Mouse (Mus musculus) kidney, postnatal 0 days (tissue): ENCODE measurements around the gene Skp1a. TPM values are rescaled to one million over a fixed set of nuclear protein-coding genes. Genes with fewer than 3 reads are reported as not detected.
A peak's percentile ranks its signal among the peaks of the same experiment; 100 is the strongest.

Experiments used
- ATAC-seq: fragments of 200-750 bp; cut with Nextera tagmentation; replicated peaks from 2 replicates; pipeline ENCODE4 v1.8.0; 2017; ENCODE audit warnings: low read depth, moderate number of reproducible peaks, moderate TSS enrichment, moderate library complexity; ENCODE audit not compliant: low FRiP score
- DNase-seq: peaks from one replicate; pipeline ENCODE4 v3.0.0-alpha.2; 2016; ENCODE audit warnings: low spot score
- H3K27ac ChIP-seq: fragments of 300-500 bp; sonication (generic); 2 replicates; pipeline ENCODE4 v1.5.1; 2014; ENCODE audit warnings: mild to moderate bottlenecking
- H3K27me3 ChIP-seq: fragments of 300-500 bp; sonication (generic); 2 replicates; pipeline ENCODE4 v1.6.1; 2014; ENCODE audit warnings: low read length, mixed read lengths; ENCODE audit not compliant: insufficient read depth
- H3K36me3 ChIP-seq: fragments of 300-500 bp; sonication (generic); 2 replicates; pipeline ENCODE4 v1.6.1; 2014; ENCODE audit warnings: low read length, mixed read lengths; ENCODE audit not compliant: insufficient read depth
- H3K4me1 ChIP-seq: fragments of 300-500 bp; sonication (generic); replicated peaks from 2 replicates; pipeline ENCODE4 v1.6.1; 2014; ENCODE audit warnings: antibody characterized with exemption, low read length, mixed read lengths; ENCODE audit not compliant: insufficient read depth
- H3K4me2 ChIP-seq: fragments of 300-500 bp; sonication (generic); 2 replicates; pipeline ENCODE4 v1.6.1; 2014; ENCODE audit warnings: mild to moderate bottlenecking, low read length, moderate library complexity, mixed read lengths
- H3K4me3 ChIP-seq: fragments of 300-500 bp; sonication (generic); replicated peaks from 2 replicates; pipeline ENCODE4 v1.5.1; 2014; ENCODE audit warnings: low read depth, low read length
- H3K9ac ChIP-seq: fragments of 300-500 bp; sonication (generic); 2 replicates; pipeline ENCODE4 v1.6.1; 2014; ENCODE audit warnings: low read depth, low read length
- H3K9me3 ChIP-seq: fragments of 300-500 bp; sonication (generic); replicated peaks from 2 replicates; pipeline ENCODE4 v1.6.1; 2016; ENCODE audit warnings: low read length, inconsistent platforms, mixed read lengths
- CTCF ChIP-seq: IDR thresholded peaks from 2 replicates; pipeline ENCODE4 v1.5.1; 2016; ENCODE audit warnings: antibody characterized with exemption, low read depth, mild to moderate bottlenecking, moderate library complexity
- WGBS: fragments of 180-500 bp; shearing (Covaris S2); extraction: QIAGEN DNeasy Blood & Tissue Kit; methylation state at CpG from one replicate; pipeline ENCODE4 v1.1.7; 2014; 5-methylcytosine and 5-hydroxymethylcytosine counted together
- polyA plus RNA-seq: library from polyadenylated mRNA; unstranded; fragments of >200 nt; fragmentation: Nextera tagmentation; extraction: Ambion mirVana; gene quantifications from 2 replicates; pipeline ENCODE4 v1.2.1, GENCODE M21; 2015

The Skp1a gene
- polyA plus RNA-seq, 1 experiment from 2014 or later, result 917 TPM

DNA sequence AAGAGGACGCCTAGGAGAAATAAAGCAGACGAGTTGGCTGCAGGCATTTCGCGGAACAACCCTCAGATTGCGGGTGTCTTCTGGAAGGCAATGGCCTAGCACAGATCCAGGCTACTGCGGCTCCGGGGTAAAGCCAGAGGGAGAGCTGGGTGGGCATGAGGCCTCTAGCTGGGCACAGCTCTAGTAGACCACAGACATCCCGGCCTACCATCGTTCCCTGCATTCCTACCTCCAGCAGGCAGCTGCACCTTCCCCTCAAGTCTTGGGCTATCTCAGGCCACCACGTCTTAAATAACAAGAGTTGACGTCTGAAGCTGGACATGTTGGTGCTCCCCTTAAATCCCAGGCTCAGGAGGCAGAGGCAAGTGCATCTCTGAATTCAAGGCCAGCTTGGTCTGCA lies 30.5 kb downstream of the Skp1a start:
- Histone ChIP-seq H3K27me3 (no peaks in the 10 kb centered on the region), H3K9me3 (no peaks in the 10 kb centered on the region), H3K36me3 (no peaks in the 10 kb centered on the region), H3K4me3 (no peak overlapping the region), H3K4me2 (no peak overlapping the region), H3K4me1 (no peaks in the 10 kb centered on the region), H3K9ac (no peak overlapping the region), H3K27ac (no peak overlapping the region)
- DNase-seq (no peak), ATAC-seq (no peak)
- TF ChIP-seq CTCF, result no peak
- 90% methylated on average over 11 of the region's 11 CpGs for WGBS

- Histone ChIP-seq H3K36me3 (no peaks in the 10 kb centered on the region), H3K4me2 (no peak overlapping the region), H3K27ac (no peak overlapping the region), H3K9ac (no peak overlapping the region), H3K27me3 (no peaks in the 10 kb centered on the region), H3K4me1 (no peaks in the 10 kb centered on the region; the same call in 1 of the 2 replicates), H3K4me3 (no peak overlapping the region), H3K9me3 (no peaks in the 10 kb centered on the region)
- DNase-seq (no peak), ATAC-seq (no peak)
- TF ChIP-seq CTCF, result no peak
- 86% methylated on average over 7 of the region's 7 CpGs for WGBS
These were observed 33.1 kb downstream of the Skp1a start for GRCm38 (mm10) chr11:52264871-52265270.

- no peak for DNase-seq
- ATAC-seq, result no peak
- no peak overlapping the region for H3K4me2 ChIP-seq
- no peaks in the 10 kb centered on the region for H3K27me3 ChIP-seq
- no peak for TF ChIP-seq CTCF
- H3K27ac ChIP-seq, result no peak overlapping the region
- no peak overlapping the region for H3K9ac ChIP-seq
- H3K4me1 ChIP-seq, result no peaks in the 10 kb centered on the region; the same call in 1 of the 2 replicates
- no peaks in the 10 kb centered on the region for H3K9me3 ChIP-seq
- no peaks in the 10 kb centered on the region for H3K36me3 ChIP-seq
- 59% methylated on average over 12 of the region's 12 CpGs for WGBS
- H3K4me3 ChIP-seq, result no peak overlapping the region
These were observed 34.0 kb downstream of the Skp1a start for GRCm38 (mm10) chr11:52265616-52266307.

GRCm38 (mm10) chr11:52267271-52267670 lies 35.5 kb downstream of the Skp1a start:
- H3K36me3 ChIP-seq, result no peaks in the 10 kb centered on the region
- DNase-seq (no peak), ATAC-seq (no peak)
- no peak overlapping the region for H3K4me3 ChIP-seq
- no peak for TF ChIP-seq CTCF
- H3K4me2 ChIP-seq, result no peak overlapping the region
- WGBS, result 89% methylated on average over 5 of the region's 5 CpGs
- no peak overlapping the region for H3K27ac ChIP-seq
- no peak overlapping the region for H3K9ac ChIP-seq
- H3K4me1 ChIP-seq, result no peaks in the 10 kb centered on the region; the same call in 1 of the 2 replicates
- H3K27me3 ChIP-seq, result no peaks in the 10 kb centered on the region
- H3K9me3 ChIP-seq, result no peaks in the 10 kb centered on the region

DNA sequence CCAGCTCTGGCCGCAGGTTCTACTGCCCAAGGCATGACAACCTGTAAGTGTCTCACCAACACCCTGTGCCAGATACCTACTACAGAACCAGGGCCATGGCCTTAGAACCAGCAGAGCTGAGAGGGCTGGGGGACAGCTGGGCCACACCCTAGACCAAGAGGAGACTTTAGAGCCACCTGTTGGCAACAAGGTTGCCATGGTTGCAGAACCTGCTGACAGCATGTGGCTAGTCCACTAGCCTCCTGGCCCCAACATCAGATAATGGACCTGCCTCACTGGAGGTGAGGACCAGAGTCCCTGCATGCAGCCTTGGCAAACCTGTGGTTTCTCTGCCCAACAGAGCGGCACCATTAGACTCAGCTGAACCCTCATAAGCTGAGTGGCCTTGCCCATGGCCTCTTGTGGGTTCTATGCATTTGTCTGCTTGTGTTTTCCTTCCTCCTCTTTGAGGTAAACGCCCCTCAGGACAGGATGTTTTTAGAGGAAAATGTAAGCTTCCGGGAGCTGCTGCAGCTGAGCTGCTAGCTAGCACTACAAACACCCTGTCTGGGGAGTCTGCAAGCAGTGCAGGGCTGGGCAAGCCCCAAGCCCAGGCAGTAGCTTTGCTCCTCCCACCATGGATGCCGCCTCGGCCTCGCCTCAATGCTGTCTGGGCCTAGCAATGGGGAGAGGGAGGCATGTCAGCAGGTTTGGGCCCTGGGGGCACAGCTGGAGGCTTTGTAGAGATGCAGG lies 36.5 kb downstream of the Skp1a start:
- no peak overlapping the region; the same call in 1 of the 2 replicates for H3K9ac ChIP-seq
- peak overlapping the region; percentile 47 for H3K27ac ChIP-seq
- no peak for DNase-seq
- WGBS, result 48% methylated on average over 7 of the region's 7 CpGs
- H3K27me3 ChIP-seq, result no peaks in the 10 kb centered on the region
- no peaks in the 10 kb centered on the region for H3K36me3 ChIP-seq
- H3K4me1 ChIP-seq, result peaks cover 8% of the 10 kb centered on the region; the same call in 1 of the 2 replicates
- no peak overlapping the region for H3K4me2 ChIP-seq
- no peaks in the 10 kb centered on the region for H3K9me3 ChIP-seq
- ATAC-seq, result no peak
- H3K4me3 ChIP-seq, result no peak overlapping the region
- TF ChIP-seq CTCF, result no peak

GRCm38 (mm10) chr11:52269841-52270240 lies 38.0 kb downstream of the Skp1a start:
- peaks cover 8% of the 10 kb centered on the region; the same call in 1 of the 2 replicates for H3K4me1 ChIP-seq
- no peaks in the 10 kb centered on the region for H3K36me3 ChIP-seq
- no peaks in the 10 kb centered on the region for H3K27me3 ChIP-seq
- no peak overlapping the region for H3K4me2 ChIP-seq
- no peak overlapping the region for H3K27ac ChIP-seq
- no peaks in the 10 kb centered on the region for H3K9me3 ChIP-seq
- no peak overlapping the region for H3K9ac ChIP-seq
- no peak for TF ChIP-seq CTCF
- 91% methylated on average over 6 of the region's 6 CpGs for WGBS
- DNase-seq (no peak), ATAC-seq (no peak)
- H3K4me3 ChIP-seq, result no peak overlapping the region
